Mouse (Mus musculus) forebrain, postnatal 0 days (tissue): Measurements from ENCODE around the gene Adssl1. TPM values are rescaled to one million over a fixed set of nuclear protein-coding genes. Genes with fewer than 3 reads are reported as not detected.

Source experiments
- ATAC-seq: fragments of 200-750 bp; cut with Nextera tagmentation; 2 replicates; pipeline ENCODE4 v1.8.0; 2017; ENCODE audit warnings: mild to moderate bottlenecking, moderate library complexity
- DNase-seq: peaks from one replicate; pipeline ENCODE4 v3.0.0-alpha.2; 2015
- H3K27ac ChIP-seq: fragments of 300-500 bp; sonication (generic); 2 replicates; pipeline ENCODE4 v1.5.1; 2014; ENCODE audit warnings: low read depth, mild to moderate bottlenecking, antibody characterized with exemption, low read length, moderate library complexity, mixed read lengths
- H3K27me3 ChIP-seq: fragments of 300-500 bp; sonication (generic); 2 replicates; pipeline ENCODE4 v1.6.1; 2014; ENCODE audit warnings: mild to moderate bottlenecking, low read length, mixed read lengths; ENCODE audit not compliant: insufficient read depth
- H3K36me3 ChIP-seq: fragments of 300-500 bp; sonication (generic); 2 replicates; pipeline ENCODE4 v1.6.1; 2014; ENCODE audit warnings: mild to moderate bottlenecking, moderate library complexity; ENCODE audit not compliant: insufficient read depth
- H3K4me1 ChIP-seq: fragments of 300-500 bp; sonication (generic); 2 replicates; pipeline ENCODE4 v1.6.1; 2014; ENCODE audit warnings: antibody characterized with exemption; ENCODE audit not compliant: insufficient read depth
- H3K4me2 ChIP-seq: fragments of 300-500 bp; sonication (generic); 2 replicates; pipeline ENCODE4 v1.6.1; 2014; ENCODE audit warnings: low read depth, mild to moderate bottlenecking, moderate library complexity
- H3K4me3 ChIP-seq: fragments of 300-500 bp; sonication (generic); 2 replicates; pipeline ENCODE4 v1.5.1; 2014; ENCODE audit warnings: low read depth, low read length, mixed read lengths
- H3K9ac ChIP-seq: fragments of 300-500 bp; sonication (generic); 2 replicates; pipeline ENCODE4 v1.6.1; 2014; ENCODE audit warnings: mild to moderate bottlenecking
- H3K9me3 ChIP-seq: fragments of 300-500 bp; sonication (generic); 2 replicates; pipeline ENCODE4 v1.6.1; 2016; ENCODE audit warnings: low read length
- CTCF ChIP-seq: sonication (generic); IDR thresholded peaks from 2 replicates; pipeline ENCODE4 v1.5.1; 2016; ENCODE audit warnings: antibody characterized with exemption, control low read depth, low read depth
- WGBS: fragments of 180-500 bp; shearing (Covaris S2); extraction: QIAGEN DNeasy Blood & Tissue Kit; methylation state at CpG from one replicate; pipeline ENCODE4 v1.1.7; 2014; 5-methylcytosine and 5-hydroxymethylcytosine counted together
- polyA plus RNA-seq: library from polyadenylated mRNA; unstranded; fragments of >200 nt; fragmentation: Nextera tagmentation; extraction: Ambion mirVana; gene quantifications from 2 replicates; pipeline ENCODE4 v1.2.1, GENCODE M21; 2015
- total RNA-seq: library from RNA; depleted of rRNA; stranded (reverse); fragments of >200 nt; gene quantifications from 2 replicates; pipeline ENCODE4 v1.2.3, GENCODE M21; 2014

The Adssl1 gene
- total and polyA plus RNA-seq, 2 experiments from 2014 or later: 1.8 to 4.7 TPM

DNA sequence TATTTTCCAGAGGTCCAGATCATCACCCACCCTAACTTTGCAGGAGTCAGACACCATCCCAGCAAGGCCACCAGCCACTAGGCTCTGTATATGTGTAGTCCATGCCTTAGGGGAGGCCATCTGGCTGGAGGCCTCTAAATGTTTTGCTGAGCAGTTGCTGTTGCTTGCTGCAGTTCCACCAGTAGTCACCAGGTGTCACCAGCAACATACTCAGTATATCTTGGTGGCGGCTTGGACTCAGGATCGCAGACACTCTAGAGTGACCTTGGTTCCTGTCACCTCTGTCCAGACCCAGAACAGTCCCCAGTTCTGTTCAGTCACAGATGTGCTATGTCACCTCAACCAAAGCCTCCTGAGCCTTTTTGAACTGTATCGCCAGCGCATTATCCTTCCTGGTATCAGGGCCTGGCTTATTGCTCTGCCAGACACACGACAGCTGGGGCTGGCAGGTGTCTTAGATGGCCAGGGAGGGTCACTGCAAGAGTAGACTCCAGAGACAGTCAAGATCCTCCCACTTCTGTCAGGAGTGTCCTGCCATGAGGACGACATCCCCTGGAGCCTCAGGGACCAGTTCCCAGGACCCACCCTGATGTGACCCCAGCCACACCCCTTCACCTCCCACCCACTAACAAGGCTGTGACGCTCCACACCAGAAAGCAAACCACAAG lies 33.4 kb downstream of the Adssl1 start:
- no peak overlapping the region for H3K27ac ChIP-seq
- H3K27me3 ChIP-seq: no peaks in the 10 kb centered on the region
- H3K4me2 ChIP-seq: no peak overlapping the region
- H3K9ac ChIP-seq: no peak overlapping the region
- peak; percentile 73 for ATAC-seq
- H3K9me3 ChIP-seq: no peaks in the 10 kb centered on the region
- WGBS: 54% methylated on average over 7 of the region's 7 CpGs
- TF ChIP-seq CTCF: peak; percentile 95
- peak; percentile 90 for DNase-seq
- no peaks in the 10 kb centered on the region for H3K4me1 ChIP-seq
- H3K4me3 ChIP-seq: no peak overlapping the region
- H3K36me3 ChIP-seq: peaks cover 70% of the 10 kb centered on the region

- H3K4me2 ChIP-seq: no peak overlapping the region
- DNase-seq (no peak), ATAC-seq (no peak)
- WGBS: 92% methylated on average over 5 of the region's 5 CpGs
- H3K36me3 ChIP-seq: peaks cover 70% of the 10 kb centered on the region
- no peak for TF ChIP-seq CTCF
- H3K9me3 ChIP-seq: no peaks in the 10 kb centered on the region
- no peaks in the 10 kb centered on the region for H3K27me3 ChIP-seq
- H3K4me1 ChIP-seq: no peaks in the 10 kb centered on the region
- H3K9ac ChIP-seq: no peak overlapping the region
- H3K4me3 ChIP-seq: no peak overlapping the region
- H3K27ac ChIP-seq: no peak overlapping the region
Measured at GRCm38 (mm10) chr12:112654076-112654475, 34.2 kb downstream of the Adssl1 start.

DNA sequence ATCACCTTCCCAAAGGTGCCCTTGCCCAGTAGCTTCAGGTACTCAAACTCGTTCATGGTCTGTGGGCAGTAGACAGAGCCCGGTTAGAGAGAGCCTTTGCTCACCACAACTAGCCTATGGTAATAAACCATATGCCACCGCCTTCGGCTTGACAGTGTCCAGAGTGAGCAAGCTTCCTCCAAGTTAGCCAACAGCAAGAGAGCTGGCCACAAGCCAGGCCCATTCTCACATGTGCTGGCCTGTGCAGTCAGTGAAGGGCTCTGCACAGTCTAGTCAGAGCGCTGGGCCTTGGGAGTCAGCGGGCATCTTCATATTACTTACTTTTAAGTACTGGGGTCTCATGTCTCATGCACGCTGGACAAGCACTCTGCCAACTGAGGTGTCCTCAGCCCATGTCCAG lies 38.8 kb downstream of the Adssl1 start:
- DNase-seq (no peak), ATAC-seq (no peak)
- Histone ChIP-seq H3K4me3 (no peak overlapping the region), H3K4me2 (no peak overlapping the region), H3K36me3 (peaks cover 78% of the 10 kb centered on the region), H3K27me3 (no peaks in the 10 kb centered on the region), H3K9me3 (no peaks in the 10 kb centered on the region), H3K9ac (no peak overlapping the region), H3K27ac (no peak overlapping the region), H3K4me1 (peaks cover under 1% of the 10 kb centered on the region; the same call in 1 of the 2 replicates)
- 89% methylated on average over 7 of the region's 7 CpGs for WGBS
- no peak for TF ChIP-seq CTCF

DNA sequence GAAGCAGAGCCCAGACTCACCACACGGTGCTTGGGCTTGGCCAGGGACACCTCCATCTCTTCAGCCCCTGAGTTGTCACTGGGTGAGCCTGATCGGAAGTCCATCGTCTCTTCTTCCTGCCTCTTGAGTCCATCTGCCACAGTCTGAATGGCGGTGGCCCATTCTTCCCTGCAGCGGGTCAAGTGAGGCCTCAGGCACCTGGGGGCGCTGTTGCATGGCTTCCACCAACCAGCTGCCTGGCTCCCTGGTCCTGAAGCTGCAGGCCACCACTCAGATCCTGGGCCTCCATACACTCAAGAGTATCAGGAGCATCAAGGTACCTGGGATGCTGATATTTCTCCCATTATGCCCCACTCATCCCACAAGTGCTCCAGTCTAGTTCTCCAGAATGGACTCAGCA lies 39.3 kb downstream of the Adssl1 start:
- H3K4me1 ChIP-seq: peaks cover 6% of the 10 kb centered on the region
- no peak overlapping the region for H3K4me3 ChIP-seq
- peak; percentile 57 for TF ChIP-seq CTCF
- ATAC-seq (no peak), DNase-seq (no peak)
- no peaks in the 10 kb centered on the region for H3K9me3 ChIP-seq
- H3K27me3 ChIP-seq: no peaks in the 10 kb centered on the region
- no peak overlapping the region for H3K9ac ChIP-seq
- no peak overlapping the region for H3K27ac ChIP-seq
- WGBS: 81% methylated on average over 6 of the region's 6 CpGs
- H3K4me2 ChIP-seq: no peak overlapping the region
- H3K36me3 ChIP-seq: peaks cover 74% of the 10 kb centered on the region

GRCm38 (mm10) chr12:112660576-112661326 lies 40.9 kb downstream of the Adssl1 start:
- DNase-seq: peak; percentile 69
- peaks cover 8% of the 10 kb centered on the region for H3K4me1 ChIP-seq
- no peak overlapping the region for H3K4me2 ChIP-seq
- no peak overlapping the region for H3K27ac ChIP-seq
- H3K9ac ChIP-seq: no peak overlapping the region
- no peaks in the 10 kb centered on the region for H3K27me3 ChIP-seq
- H3K9me3 ChIP-seq: no peaks in the 10 kb centered on the region
- ATAC-seq: 0 out of 2 replicates have a peak, but pooled peaks have one; percentile 12
- peak; percentile 24; the same call in 1 of the 2 replicates for TF ChIP-seq CTCF
- 27% methylated on average over 5 of the region's 5 CpGs for WGBS
- H3K4me3 ChIP-seq: no peak overlapping the region
- peaks cover 65% of the 10 kb centered on the region for H3K36me3 ChIP-seq

- H3K27ac ChIP-seq: no peak overlapping the region
- H3K4me1 ChIP-seq: peaks cover 9% of the 10 kb centered on the region
- peaks cover 60% of the 10 kb centered on the region for H3K36me3 ChIP-seq
- 54% methylated on average over 3 of the region's 3 CpGs for WGBS
- no peak overlapping the region for H3K4me2 ChIP-seq
- H3K9me3 ChIP-seq: no peaks in the 10 kb centered on the region
- ATAC-seq (no peak), DNase-seq (no peak)
- TF ChIP-seq CTCF: no peak
- H3K4me3 ChIP-seq: no peak overlapping the region
- no peak overlapping the region for H3K9ac ChIP-seq
- no peaks in the 10 kb centered on the region for H3K27me3 ChIP-seq
Measured at GRCm38 (mm10) chr12:112661327-112661605, 41.4 kb downstream of the Adssl1 start.

DNA sequence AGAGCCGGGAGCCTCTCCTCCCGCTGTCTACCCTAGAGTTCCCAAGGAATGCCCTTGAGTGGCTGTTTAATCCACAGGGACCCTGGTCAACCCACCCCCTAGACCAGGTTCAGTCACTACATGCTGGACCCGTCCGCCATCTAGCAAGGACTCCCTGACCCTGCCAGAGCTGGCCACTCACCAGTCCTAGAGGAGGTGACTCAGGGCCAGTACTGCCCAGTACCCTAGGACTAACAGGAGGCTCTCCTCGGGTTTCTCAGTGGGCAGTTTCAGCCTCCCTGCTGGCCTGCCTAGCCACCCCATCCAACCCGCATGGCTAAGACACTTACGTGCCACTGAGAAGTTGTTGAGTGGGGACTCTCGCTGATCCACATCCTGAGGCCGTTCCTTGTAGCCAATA lies 42.0 kb downstream of the Adssl1 start:
- Histone ChIP-seq H3K4me2 (no peak overlapping the region), H3K27ac (no peak overlapping the region), H3K36me3 (peaks cover 55% of the 10 kb centered on the region), H3K27me3 (no peaks in the 10 kb centered on the region), H3K4me3 (no peak overlapping the region), H3K9me3 (no peaks in the 10 kb centered on the region), H3K4me1 (peaks cover 9% of the 10 kb centered on the region), H3K9ac (no peak overlapping the region)
- 83% methylated on average over 9 of the region's 9 CpGs for WGBS
- no peak for TF ChIP-seq CTCF
- no peak for DNase-seq
- no peak for ATAC-seq
